Mouse (Mus musculus) midbrain, embryonic 16.5 days (tissue): ENCODE results near the gene Ackr1. TPM values are rescaled to one million over a fixed set of nuclear protein-coding genes. Genes with fewer than 3 reads are reported as not detected.

Source experiments
- polyA plus RNA-seq: library from polyadenylated mRNA; unstranded; fragments of >200 nt; fragmentation: Nextera tagmentation; extraction: Ambion mirVana; gene quantifications from 2 replicates; pipeline ENCODE4 v1.2.1, GENCODE M21; 2015

The Ackr1 gene
- polyA plus RNA-seq, 1 experiment from 2014 or later, result 19.9 TPM

Other genes with a start within 250 kb of the Ackr1 start
- gene Olfr1408, start 196.4 kb downstream of the Ackr1 start, polyA plus RNA-seq, result not detected in 2 replicates
- gene Olfr1406, start 143.1 kb downstream of the Ackr1 start, polyA plus RNA-seq, result not detected in 2 replicates
- not detected in 2 replicates for gene Olfr218, start 135.9 kb downstream of the Ackr1 start, polyA plus RNA-seq
- not detected in 2 replicates for gene Olfr1404, start 121.4 kb downstream of the Ackr1 start, polyA plus RNA-seq
- not detected in 2 replicates for gene Fcer1a, start 106.5 kb downstream of the Ackr1 start, polyA plus RNA-seq
- gene Olfr418, start 67.7 kb downstream of the Ackr1 start, polyA plus RNA-seq, result not detected in 2 replicates
- not detected in 2 replicates for gene Mptx2, start 56.0 kb downstream of the Ackr1 start, polyA plus RNA-seq
- 1.5 and 1.7 TPM in 2 replicates for gene Aim2, start 17.1 kb upstream of the Ackr1 start, polyA plus RNA-seq
- 64.7 and 69.7 TPM in 2 replicates for gene Cadm3, start 33.9 kb upstream of the Ackr1 start, polyA plus RNA-seq
- not detected in 2 replicates for gene Ifi206, start 157.3 kb upstream of the Ackr1 start, polyA plus RNA-seq
- not detected in 2 replicates for gene Ifi214, start 202.2 kb upstream of the Ackr1 start, polyA plus RNA-seq